Mouse (Mus musculus) spleen, adult 2 months (tissue): ENCODE results near the gene Bahcc1. TPM values are rescaled to one million over a fixed set of nuclear protein-coding genes. Genes with fewer than 3 reads are reported as not detected.

ENCODE experiments used
- DNase-seq, 2 experiments: peaks; one replicate each; pipeline versions ENCODE4 v3.0.0 to v3.0.0-alpha.2; 2012 to 2021; ENCODE audit warnings: low spot score in 2 of 2, low read depth in 1 of 2
- H3K27ac ChIP-seq: fragments of 200-500 bp; 2 replicates; pipeline ENCODE4 v1.5.1; 2012; ENCODE audit warnings: low read length, inconsistent platforms; ENCODE audit not compliant: insufficient read depth
- H3K27me3 ChIP-seq: fragments of 200-500 bp; 2 replicates; pipeline ENCODE4 v1.6.1; 2012; ENCODE audit warnings: mild to moderate bottlenecking, moderate library complexity, low read length, inconsistent platforms; ENCODE audit not compliant: control insufficient read depth, insufficient read depth
- H3K36me3 ChIP-seq: fragments of 200-500 bp; 2 replicates; pipeline ENCODE4 v1.6.1; 2012; ENCODE audit warnings: mild to moderate bottlenecking, low read length, inconsistent platforms; ENCODE audit not compliant: control insufficient read depth, insufficient read depth
- H3K4me1 ChIP-seq: fragments of 200-500 bp; 2 replicates; pipeline ENCODE4 v1.6.1; 2011; ENCODE audit warnings: inconsistent platforms; ENCODE audit not compliant: control insufficient read depth, insufficient read depth, insufficient read length
- H3K4me3 ChIP-seq: fragments of 200-500 bp; 2 replicates; pipeline ENCODE4 v1.5.1; 2011; ENCODE audit warnings: mild to moderate bottlenecking, inconsistent platforms; ENCODE audit not compliant: insufficient read depth, insufficient read length; ENCODE audit errors: extremely low read depth
- CTCF ChIP-seq: fragments of 200-500 bp; IDR thresholded peaks from 2 replicates; pipeline ENCODE4 v1.5.1; 2011; ENCODE audit warnings: mild to moderate bottlenecking, inconsistent platforms; ENCODE audit not compliant: insufficient read depth, insufficient read length, insufficient replicate concordance; ENCODE audit errors: extremely low read depth
- POLR2A ChIP-seq: fragments of 200-500 bp; IDR thresholded peaks from 2 replicates; pipeline ENCODE4 v1.6.1; 2011; ENCODE audit warnings: low read depth, low read length, inconsistent platforms
- WGBS: fragments of 180-500 bp; shearing (Covaris S2); methylation state at CpG from one replicate; pipeline ENCODE4 v1.1.7; 2018; 5-methylcytosine and 5-hydroxymethylcytosine counted together
- polyA plus RNA-seq: library from polyadenylated mRNA; depleted of rRNA; stranded (reverse); fragments of >200 nt; gene quantifications from 2 replicates; pipeline ENCODE4 v1.2.3, GENCODE M21; 2012; rRNA removed

Bahcc1 gene
- polyA plus RNA-seq, 1 experiment, result 3.6 TPM

GRCm38 (mm10) chr11:120319310-120319709, 86.6 kb downstream of the Bahcc1 start:
- 83% methylated on average over 5 of the region's 5 CpGs for WGBS
- DNase-seq, result no peak
- Histone ChIP-seq H3K4me3 (no peak overlapping the region), H3K36me3 (no peaks in the 10 kb centered on the region), H3K27ac (no peak overlapping the region), H3K27me3 (0 out of 2 replicates have a peak, but pooled peaks cover 2% of the 10 kb centered on the region), H3K4me1 (no peaks in the 10 kb centered on the region)
- no peak for TF ChIP-seq CTCF
- TF ChIP-seq POLR2A, result no peak

- Histone ChIP-seq H3K36me3 (no peaks in the 10 kb centered on the region), H3K4me1 (no peaks in the 10 kb centered on the region), H3K4me3 (no peak overlapping the region), H3K27ac (no peak overlapping the region), H3K27me3 (no peaks in the 10 kb centered on the region)
- 94% methylated on average over 10 of the region's 10 CpGs for WGBS
- no peak for DNase-seq
- no peak for TF ChIP-seq POLR2A
- TF ChIP-seq CTCF, result no peak
Measured at GRCm38 (mm10) chr11:120320156-120320555, 87.4 kb downstream of the Bahcc1 start.

DNA sequence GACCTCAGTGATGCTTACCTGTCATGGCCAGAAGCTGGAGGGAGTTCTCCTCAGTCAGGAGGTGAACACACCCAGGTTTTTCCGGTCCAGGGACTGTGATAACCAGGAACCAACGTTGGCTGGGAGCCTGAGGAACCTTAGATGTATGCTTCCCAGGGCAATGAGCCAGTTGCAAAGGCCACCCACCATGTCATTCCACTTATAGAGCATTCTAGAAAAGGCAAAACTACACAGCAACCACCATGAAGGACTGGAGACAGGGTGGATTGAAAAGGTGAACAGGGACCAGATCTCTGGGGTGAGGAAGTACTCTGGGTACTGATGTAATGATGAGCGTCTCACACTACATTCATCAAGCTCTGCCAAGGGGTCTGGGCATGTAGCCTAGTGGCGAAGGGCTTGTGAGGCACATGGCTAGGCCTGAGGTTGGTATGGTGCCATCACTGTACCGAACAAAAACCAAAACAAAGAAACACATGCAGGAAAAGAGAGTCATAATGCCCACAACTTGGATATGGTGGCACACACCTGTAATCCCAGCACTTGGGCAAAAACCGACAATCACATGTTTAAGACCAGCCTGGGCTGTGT, 102.8 kb downstream of the Bahcc1 start:
- no peak overlapping the region for H3K4me3 ChIP-seq
- WGBS, result 87% methylated on average over 6 of the region's 6 CpGs
- peaks cover 3% of the 10 kb centered on the region; the same call in 1 of the 2 replicates for H3K4me1 ChIP-seq
- no peak for DNase-seq
- no peak overlapping the region for H3K27ac ChIP-seq
- TF ChIP-seq POLR2A (no peak), CTCF (no peak)
- no peaks in the 10 kb centered on the region for H3K36me3 ChIP-seq
- no peaks in the 10 kb centered on the region for H3K27me3 ChIP-seq

- 77% methylated on average over 2 of the region's 2 CpGs for WGBS
- no peak for DNase-seq
Measured at GRCm38 (mm10) chr11:120337447-120337846, 104.7 kb downstream of the Bahcc1 start.

GRCm38 (mm10) chr11:120338786-120339185, 106.0 kb downstream of the Bahcc1 start:
- Histone ChIP-seq H3K27me3 (no peaks in the 10 kb centered on the region), H3K27ac (no peak overlapping the region), H3K4me1 (peaks cover 3% of the 10 kb centered on the region; the same call in 1 of the 2 replicates), H3K4me3 (no peak overlapping the region), H3K36me3 (no peaks in the 10 kb centered on the region)
- WGBS, result 85% methylated on average over 3 of the region's 3 CpGs
- no peak for DNase-seq
- no peak for TF ChIP-seq POLR2A
- TF ChIP-seq CTCF, result no peak

More at GRCm38 (mm10) chr11:120337447-120337846, 104.7 kb downstream of the Bahcc1 start:
- peaks cover 3% of the 10 kb centered on the region; the same call in 1 of the 2 replicates for H3K4me1 ChIP-seq
- H3K36me3 ChIP-seq, result no peaks in the 10 kb centered on the region
- no peak overlapping the region for H3K4me3 ChIP-seq
- H3K27ac ChIP-seq, result no peak overlapping the region
- TF ChIP-seq POLR2A, result no peak
- no peak for TF ChIP-seq CTCF
- H3K27me3 ChIP-seq, result no peaks in the 10 kb centered on the region

DNA sequence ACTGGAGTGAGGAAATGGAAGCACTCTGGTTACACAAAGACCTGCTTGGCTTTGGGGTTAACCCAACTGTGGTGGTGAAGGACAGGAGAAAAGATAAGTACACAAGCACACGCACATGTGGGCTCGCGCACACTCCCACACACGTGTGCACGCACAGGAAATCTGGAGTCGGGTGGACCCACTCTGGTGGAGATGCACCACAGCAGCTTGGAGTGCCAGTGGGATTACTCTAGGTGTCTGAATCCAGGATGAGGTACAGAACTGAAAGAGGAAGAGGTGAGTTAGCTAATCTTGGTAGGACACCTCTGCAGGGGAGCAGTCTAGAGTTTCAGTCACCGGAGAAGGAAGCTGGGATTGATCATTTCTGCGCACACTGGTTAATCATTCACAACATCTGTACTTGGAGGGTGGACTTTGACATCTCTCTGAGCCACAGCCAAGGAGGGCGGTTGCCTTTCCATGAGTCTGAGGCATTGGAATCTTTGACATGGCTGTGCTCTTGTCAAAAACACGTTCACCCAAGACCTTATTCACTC, 107.3 kb downstream of the Bahcc1 start:
- DNase-seq, result no peak
- no peak overlapping the region for H3K4me3 ChIP-seq
- 52% methylated on average over 10 of the region's 10 CpGs for WGBS

GRCm38 (mm10) chr11:120341661-120342060, 108.9 kb downstream of the Bahcc1 start:
- Histone ChIP-seq H3K27me3 (no peaks in the 10 kb centered on the region), H3K4me3 (no peak overlapping the region), H3K36me3 (peaks cover 6% of the 10 kb centered on the region), H3K4me1 (peaks cover 3% of the 10 kb centered on the region; the same call in 1 of the 2 replicates), H3K27ac (no peak overlapping the region)
- no peak for TF ChIP-seq POLR2A
- TF ChIP-seq CTCF, result no peak
- DNase-seq, result no peak
- WGBS, result 93% methylated on average over 4 of the region's 4 CpGs

More for the DNA sequence above, 107.3 kb downstream of the Bahcc1 start:
- Histone ChIP-seq H3K27ac (no peak overlapping the region), H3K4me1 (peaks cover 3% of the 10 kb centered on the region; the same call in 1 of the 2 replicates), H3K27me3 (no peaks in the 10 kb centered on the region), H3K36me3 (no peaks in the 10 kb centered on the region; the same call in none of the 2 replicates)
- TF ChIP-seq CTCF (no peak), POLR2A (no peak)

Other genes with a start within 250 kb of the Bahcc1 start
- 7.4 and 9.1 TPM in 2 replicates for gene Aatk, start 185.8 kb upstream of the Bahcc1 start, polyA plus RNA-seq
- gene Cep131, start 146.1 kb upstream of the Bahcc1 start, polyA plus RNA-seq, result 4.5 and 7.5 TPM in 2 replicates
- 34.3 and 44.0 TPM in 2 replicates for gene Tepsin, start 134.2 kb upstream of the Bahcc1 start, polyA plus RNA-seq
- gene Ndufaf8, start 134.0 kb upstream of the Bahcc1 start, polyA plus RNA-seq, result 31.0 and 33.8 TPM in 2 replicates
- 81.9 and 94.2 TPM in 2 replicates for gene Slc38a10, start 81.6 kb upstream of the Bahcc1 start, polyA plus RNA-seq
- 951 and 978 TPM in 2 replicates for gene Actg1, start 115.6 kb downstream of the Bahcc1 start, polyA plus RNA-seq
- 0.08 TPM in 1 of 2 replicates, not detected in the other for gene Fscn2, start 128.6 kb downstream of the Bahcc1 start, polyA plus RNA-seq
- gene Faap100, start 145.8 kb downstream of the Bahcc1 start, polyA plus RNA-seq, result 36.5 and 53.8 TPM in 2 replicates
- 25.3 and 31.0 TPM in 2 replicates for gene Nploc4, start 204.8 kb downstream of the Bahcc1 start, polyA plus RNA-seq
- 7.9 and 9.1 TPM in 2 replicates for gene Tspan10, start 209.7 kb downstream of the Bahcc1 start, polyA plus RNA-seq
- 0.14 and 0.35 TPM in 2 replicates for gene Pde6g, start 220.6 kb downstream of the Bahcc1 start, polyA plus RNA-seq
- 9.1 and 11.0 TPM in 2 replicates for gene Oxld1, start 225.1 kb downstream of the Bahcc1 start, polyA plus RNA-seq
- 11.2 TPM in 2 replicates for gene Ccdc137, start 225.2 kb downstream of the Bahcc1 start, polyA plus RNA-seq
- 13.2 and 14.4 TPM in 2 replicates for gene Arl16, start 234.7 kb downstream of the Bahcc1 start, polyA plus RNA-seq